Mouse (Mus musculus) lung, postnatal 0 days (tissue): ENCODE measurements around the gene Gm5065. TPM values are rescaled to one million over a fixed set of nuclear protein-coding genes. Genes with fewer than 3 reads are reported as not detected.

Experiments used
- ATAC-seq: fragments of 200-750 bp; cut with Nextera tagmentation; 2 replicates; pipeline ENCODE4 v1.8.0; 2017; ENCODE audit warnings: moderate library complexity
- DNase-seq: peaks from one replicate; pipeline ENCODE4 v3.0.0-alpha.2; 2016; ENCODE audit warnings: low spot score
- H3K27ac ChIP-seq: fragments of 300-500 bp; sonication (generic); 2 replicates; pipeline ENCODE4 v1.5.1; 2014; ENCODE audit warnings: antibody characterized with exemption, mild to moderate bottlenecking, low read length, mixed read lengths
- H3K27me3 ChIP-seq: fragments of 300-500 bp; sonication (generic); replicated peaks from 2 replicates; pipeline ENCODE4 v1.6.1; 2014; ENCODE audit warnings: low read length, mixed read lengths; ENCODE audit not compliant: insufficient read depth
- H3K36me3 ChIP-seq: fragments of 300-500 bp; sonication (generic); 2 replicates; pipeline ENCODE4 v1.6.1; 2014; ENCODE audit warnings: low read length, mixed read lengths; ENCODE audit not compliant: insufficient read depth
- H3K4me1 ChIP-seq: fragments of 300-500 bp; sonication (generic); 2 replicates; pipeline ENCODE4 v1.6.1; 2014; ENCODE audit warnings: antibody characterized with exemption, low read depth, low read length, mixed read lengths; ENCODE audit not compliant: insufficient read depth
- H3K4me2 ChIP-seq: fragments of 300-500 bp; sonication (generic); replicated peaks from 2 replicates; pipeline ENCODE4 v1.6.1; 2014; ENCODE audit warnings: low read depth, mild to moderate bottlenecking, low read length, moderate library complexity, mixed read lengths
- H3K4me3 ChIP-seq: fragments of 300-500 bp; sonication (generic); 2 replicates; pipeline ENCODE4 v1.5.1; 2014; ENCODE audit warnings: low read depth, low read length
- H3K9ac ChIP-seq: fragments of 300-500 bp; sonication (generic); replicated peaks from 2 replicates; pipeline ENCODE4 v1.6.1; 2014; ENCODE audit warnings: low read depth, mild to moderate bottlenecking
- H3K9me3 ChIP-seq: fragments of 300-500 bp; sonication (generic); 2 replicates; pipeline ENCODE4 v1.6.1; 2016; ENCODE audit warnings: low read length, mixed read lengths
- CTCF ChIP-seq: IDR thresholded peaks from 2 replicates; pipeline ENCODE4 v1.5.1; 2016; ENCODE audit warnings: antibody characterized with exemption, mild to moderate bottlenecking
- EP300 ChIP-seq: IDR thresholded peaks from 2 replicates; pipeline ENCODE4 v1.6.1; 2016; ENCODE audit warnings: antibody characterized with exemption, mild to moderate bottlenecking, control low read depth
- WGBS: fragments of 180-500 bp; shearing (Covaris S2); extraction: QIAGEN DNeasy Blood & Tissue Kit; methylation state at CpG from one replicate; pipeline ENCODE4 v1.1.7; 2014; 5-methylcytosine and 5-hydroxymethylcytosine counted together
- polyA plus RNA-seq: library from polyadenylated mRNA; unstranded; fragments of >200 nt; fragmentation: Nextera tagmentation; extraction: Ambion mirVana; gene quantifications from 2 replicates; pipeline ENCODE4 v1.2.1, GENCODE M21; 2015

The Gm5065 gene
- polyA plus RNA-seq = not detected in 2 replicates

DNA sequence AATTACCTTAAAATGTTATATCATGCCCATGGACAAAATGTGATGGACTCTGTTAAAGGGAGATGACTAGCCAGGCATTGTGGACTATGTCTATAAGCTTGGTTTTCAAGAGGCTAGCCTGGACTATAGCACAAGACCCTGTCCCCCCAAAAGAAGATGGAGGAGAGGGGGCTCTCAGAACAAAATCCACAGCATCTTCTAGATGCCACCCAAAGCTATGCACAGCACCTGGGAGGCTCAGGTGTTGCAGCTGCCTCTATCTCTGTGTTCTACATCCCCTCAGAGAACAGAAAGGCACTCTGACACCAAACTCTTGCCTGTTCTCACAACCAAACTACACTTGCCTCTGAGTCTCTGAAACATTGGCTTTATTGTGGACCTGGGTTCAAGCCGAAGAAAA lies at the start of gene Gm5065:
TSS of gene Gm5065 (plus strand) at position 301 of the 400 bp plus-strand sequence.
- no peak within 1 kb of the TSS for H3K27ac ChIP-seq
- ATAC-seq (no peak), DNase-seq (no peak)
- no peak within 1 kb of the TSS for H3K4me3 ChIP-seq
- WGBS = 85% methylated on average over 1 of the region's 1 CpGs
- H3K27me3 ChIP-seq = no peaks in the 10 kb centered on the region
- TF ChIP-seq EP300 = no peak
- TF ChIP-seq CTCF = no peak
- H3K36me3 ChIP-seq = no peaks in the 10 kb centered on the region
- no peak within 1 kb of the TSS for H3K4me2 ChIP-seq
- no peaks in the 10 kb centered on the region; the same call in 1 of the 2 replicates for H3K9me3 ChIP-seq
- H3K4me1 ChIP-seq = no peaks in the 10 kb centered on the region
- no peak within 1 kb of the TSS for H3K9ac ChIP-seq

- H3K4me1 ChIP-seq = no peaks in the 10 kb centered on the region
- no peaks in the 10 kb centered on the region for H3K27me3 ChIP-seq
- H3K4me2 ChIP-seq = no peak overlapping the region
- no peak overlapping the region for H3K27ac ChIP-seq
- DNase-seq (no peak), ATAC-seq (no peak)
- H3K4me3 ChIP-seq = no peak overlapping the region
- no peak for TF ChIP-seq CTCF
- no peak for TF ChIP-seq EP300
- no peak overlapping the region for H3K9ac ChIP-seq
- H3K9me3 ChIP-seq = no peaks in the 10 kb centered on the region
- 61% methylated on average over 1 of the region's 1 CpGs for whole genome bisulfite sequencing
- H3K36me3 ChIP-seq = no peaks in the 10 kb centered on the region
Measured at GRCm38 (mm10) chr7:5327511-5327910, 22.8 kb upstream of the Gm5065 start.

- no peaks in the 10 kb centered on the region for H3K4me1 ChIP-seq
- no peak within 1 kb of the TSS for H3K9ac ChIP-seq
- no peak within 1 kb of the TSS for H3K4me3 ChIP-seq
- no peaks in the 10 kb centered on the region for H3K27me3 ChIP-seq
- H3K9me3 ChIP-seq = no peaks in the 10 kb centered on the region; the same call in 1 of the 2 replicates
- H3K27ac ChIP-seq = no peak within 1 kb of the TSS
- DNase-seq = no peak
- no peak within 1 kb of the TSS for H3K4me2 ChIP-seq
- WGBS = 78% methylated on average over 4 of the region's 4 CpGs
- no peaks in the 10 kb centered on the region for H3K36me3 ChIP-seq
- no peak for ATAC-seq
- TF ChIP-seq EP300 = no peak
- TF ChIP-seq CTCF = no peak
Measured at GRCm38 (mm10) chr7:5350935-5351334, 598 bp downstream of the Gm5065 start, which contains the start of gene Nlrp2. Gene Nlrp2, minus strand, starts transcription at chr7:5351035.

GRCm38 (mm10) chr7:5363599-5363998 lies 13.3 kb downstream of the Gm5065 start:
- Histone ChIP-seq H3K9ac (no peak overlapping the region), H3K27ac (no peak overlapping the region), H3K4me1 (no peaks in the 10 kb centered on the region), H3K36me3 (no peaks in the 10 kb centered on the region), H3K4me2 (no peak overlapping the region), H3K27me3 (no peaks in the 10 kb centered on the region), H3K9me3 (no peaks in the 10 kb centered on the region), H3K4me3 (no peak overlapping the region)
- DNase-seq (no peak), ATAC-seq (no peak)
- WGBS = 89% methylated on average over 5 of the region's 5 CpGs
- TF ChIP-seq EP300 (no peak), CTCF (no peak)

DNA sequence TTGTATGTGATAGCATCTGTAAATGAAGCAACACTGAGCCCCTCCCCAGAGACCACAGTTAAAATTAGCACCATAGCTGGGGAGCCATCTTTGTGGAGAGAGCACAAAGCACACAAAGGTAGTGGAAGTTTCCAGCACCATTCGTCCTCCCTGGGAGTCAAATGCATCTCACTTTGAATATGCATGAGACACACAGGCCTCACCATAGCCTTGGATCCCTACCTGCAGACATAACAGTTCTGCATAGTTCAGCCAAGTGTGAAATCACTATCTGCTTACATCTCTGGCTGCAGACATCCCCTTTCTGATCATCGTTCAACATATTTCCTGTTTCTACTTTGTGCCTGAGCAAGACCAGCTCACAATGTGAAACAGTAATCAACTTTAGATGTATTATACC lies 16.4 kb downstream of the Gm5065 start:
- no peak overlapping the region for H3K27ac ChIP-seq
- H3K4me1 ChIP-seq = no peaks in the 10 kb centered on the region
- no peak overlapping the region for H3K9ac ChIP-seq
- H3K4me2 ChIP-seq = no peak overlapping the region
- no peak for DNase-seq
- no peak overlapping the region for H3K4me3 ChIP-seq
- TF ChIP-seq CTCF (no peak), EP300 (no peak)
- H3K27me3 ChIP-seq = no peaks in the 10 kb centered on the region
- no peak for ATAC-seq
- no peaks in the 10 kb centered on the region for H3K9me3 ChIP-seq
- H3K36me3 ChIP-seq = no peaks in the 10 kb centered on the region
- WGBS = 75% methylated on average over 2 of the region's 2 CpGs

GRCm38 (mm10) chr7:5406201-5406600 lies 55.9 kb downstream of the Gm5065 start:
- Histone ChIP-seq H3K27ac (no peak overlapping the region), H3K9me3 (no peaks in the 10 kb centered on the region), H3K27me3 (no peaks in the 10 kb centered on the region), H3K9ac (no peak overlapping the region), H3K4me3 (no peak overlapping the region), H3K4me2 (no peak overlapping the region), H3K4me1 (no peaks in the 10 kb centered on the region), H3K36me3 (no peaks in the 10 kb centered on the region)
- 15% methylated on average over 2 of the region's 2 CpGs for WGBS
- ATAC-seq = no peak
- DNase-seq = no peak
- no peak for TF ChIP-seq EP300
- no peak for TF ChIP-seq CTCF

Other genes starting within 250 kb of the Gm5065 start
- gene Rfpl4, start 233.6 kb upstream of the Gm5065 start, polyA plus RNA-seq = not detected in 2 replicates
- 0.52 and 0.88 TPM in 2 replicates for gene Rasl2-9, start 224.6 kb upstream of the Gm5065 start, polyA plus RNA-seq
- not detected in 2 replicates for gene Vmn1r55, start 200.9 kb upstream of the Gm5065 start, polyA plus RNA-seq
- not detected in 2 replicates for gene Vmn1r56, start 153.8 kb upstream of the Gm5065 start, polyA plus RNA-seq
- not detected in 2 replicates for gene Vmn1r57, start 132.0 kb upstream of the Gm5065 start, polyA plus RNA-seq
- not detected in 2 replicates for gene Nlrp2, start 498 bp downstream of the Gm5065 start, polyA plus RNA-seq
- not detected in 2 replicates for gene Vmn1r58, start 62.9 kb downstream of the Gm5065 start, polyA plus RNA-seq
- gene Vmn1r59, start 106.2 kb downstream of the Gm5065 start, polyA plus RNA-seq = not detected in 2 replicates
- not detected in 2 replicates for gene Vmn2r28, start 143.4 kb downstream of the Gm5065 start, polyA plus RNA-seq
- not detected in 2 replicates for gene Vmn1r60, start 196.8 kb downstream of the Gm5065 start, polyA plus RNA-seq